Mouse (Mus musculus) heart, postnatal 0 days (tissue): ENCODE measurements around the gene Lipt1.

Experiments used
- CTCF ChIP-seq: IDR thresholded peaks from 2 replicates; pipeline ENCODE4 v1.5.1; 2016; ENCODE audit warnings: antibody characterized with exemption, control low read depth, low read depth
- EP300 ChIP-seq: IDR thresholded peaks from 2 replicates; pipeline ENCODE4 v1.6.1; 2016; ENCODE audit warnings: antibody characterized with exemption, low read depth

GRCm38 (mm10) chr1:37873157-37873556, 1.6 kb downstream of the Lipt1 start:
- TF ChIP-seq CTCF (no peak), EP300 (no peak)
